Mouse (Mus musculus): Measurements from ENCODE around the gene Klrb1. TPM values are rescaled to one million over a fixed set of nuclear protein-coding genes. Genes with fewer than 3 reads are reported as not detected.

Gene Klrb1
- polyA plus RNA-seq (2015; fragmentation: Illumina TruSeq; extraction: RNeasy Lipid Tissue Mini Kit (QIAGEN cat#74804); ENCODE audit: insufficient read depth, low read depth, low replicate concordance): not detected

DNA sequence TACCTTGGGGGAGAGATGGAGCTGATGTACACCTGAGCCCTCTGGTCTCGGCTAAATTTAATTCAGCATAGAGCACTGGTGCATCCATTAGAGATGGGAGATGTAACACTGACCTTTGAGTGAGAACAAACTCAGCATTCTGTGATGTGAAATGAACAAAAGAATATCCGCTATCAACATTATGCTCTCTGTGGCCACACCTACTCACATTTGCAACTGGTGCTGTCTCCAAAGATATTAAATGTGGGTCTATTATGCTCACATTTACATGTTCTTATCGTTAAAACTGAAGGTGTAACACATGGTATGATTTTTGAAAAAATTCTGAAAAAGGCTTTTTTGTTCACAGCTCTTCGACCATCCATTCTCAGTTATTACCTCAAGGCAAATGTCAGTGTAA lies at the start of gene Klrb1:
TSS of gene Klrb1 (minus strand) at position 101 of the 400 bp plus-strand sequence.

GRCm38 (mm10) chr6:128662206-128662605 lies 60.7 kb downstream of the Klrb1 start, which contains the start of gene Clec2h:
TSS of gene Clec2h (plus strand) at chr6:128662385.

Other genes starting within 250 kb of the Klrb1 start
- not detected for gene Pzp, start 196.3 kb downstream of the Klrb1 start, polyA plus RNA-seq (2015; fragmentation: Illumina TruSeq; extraction: RNeasy Lipid Tissue Mini Kit (QIAGEN cat#74804); ENCODE audit: insufficient read depth, low read depth, low replicate concordance)
- 2.3 TPM for gene A2ml1, start 141.5 kb downstream of the Klrb1 start, polyA plus RNA-seq (2015; fragmentation: Illumina TruSeq; extraction: RNeasy Lipid Tissue Mini Kit (QIAGEN cat#74804); ENCODE audit: insufficient read depth, low read depth, low replicate concordance)
- not detected for gene Klrb1a, start 99.5 kb downstream of the Klrb1 start, polyA plus RNA-seq (2015; fragmentation: Illumina TruSeq; extraction: RNeasy Lipid Tissue Mini Kit (QIAGEN cat#74804); ENCODE audit: insufficient read depth, low read depth, low replicate concordance)
- not detected for gene Clec2h, start 60.7 kb downstream of the Klrb1 start, polyA plus RNA-seq (2015; fragmentation: Illumina TruSeq; extraction: RNeasy Lipid Tissue Mini Kit (QIAGEN cat#74804); ENCODE audit: insufficient read depth, low read depth, low replicate concordance)
- gene Klrb1c, start 66.2 kb upstream of the Klrb1 start, polyA plus RNA-seq (2015; fragmentation: Illumina TruSeq; extraction: RNeasy Lipid Tissue Mini Kit (QIAGEN cat#74804); ENCODE audit: insufficient read depth, low read depth, low replicate concordance): not detected
- gene Gm44511, start 103.3 kb upstream of the Klrb1 start, polyA plus RNA-seq (2015; fragmentation: Illumina TruSeq; extraction: RNeasy Lipid Tissue Mini Kit (QIAGEN cat#74804); ENCODE audit: insufficient read depth, low read depth, low replicate concordance): not detected
- not detected for gene Klrb1b, start 103.3 kb upstream of the Klrb1 start, polyA plus RNA-seq (2015; fragmentation: Illumina TruSeq; extraction: RNeasy Lipid Tissue Mini Kit (QIAGEN cat#74804); ENCODE audit: insufficient read depth, low read depth, low replicate concordance)
- not detected for gene Clec2i, start 164.5 kb upstream of the Klrb1 start, polyA plus RNA-seq (2015; fragmentation: Illumina TruSeq; extraction: RNeasy Lipid Tissue Mini Kit (QIAGEN cat#74804); ENCODE audit: insufficient read depth, low read depth, low replicate concordance)
- gene BC035044, start 168.1 kb upstream of the Klrb1 start, polyA plus RNA-seq (2015; fragmentation: Illumina TruSeq; extraction: RNeasy Lipid Tissue Mini Kit (QIAGEN cat#74804); ENCODE audit: insufficient read depth, low read depth, low replicate concordance): not detected
- gene Clec2g, start 211.3 kb upstream of the Klrb1 start, polyA plus RNA-seq (2015; fragmentation: Illumina TruSeq; extraction: RNeasy Lipid Tissue Mini Kit (QIAGEN cat#74804); ENCODE audit: insufficient read depth, low read depth, low replicate concordance): not detected